Mouse (Mus musculus) Muller cell, postnatal 12 days (primary cell): Measurements from ENCODE around the gene Fam160b1.

Experiments
- DNase-seq: peaks from one replicate; pipeline ENCODE4 v3.0.0-alpha.2; 2015; ENCODE audit errors: inconsistent ontology term

Gene Fam160b1

GRCm38 (mm10) chr19:57425296-57425695, 64.8 kb downstream of the Fam160b1 start:
- DNase-seq = no peak

- DNase-seq = no peak
These were observed 66.4 kb downstream of the Fam160b1 start for GRCm38 (mm10) chr19:57426841-57427240.

- DNase-seq = no peak
These were observed 67.4 kb downstream of the Fam160b1 start for GRCm38 (mm10) chr19:57427756-57428438.

- no peak for DNase-seq
These were observed 68.2 kb downstream of the Fam160b1 start for GRCm38 (mm10) chr19:57428641-57429040.

GRCm38 (mm10) chr19:57429926-57430325, 69.4 kb downstream of the Fam160b1 start:
- no peak for DNase-seq

- DNase-seq = no peak
These were observed 71.0 kb downstream of the Fam160b1 start for GRCm38 (mm10) chr19:57431476-57431875.

- DNase-seq = no peak
These were observed 73.5 kb downstream of the Fam160b1 start for GRCm38 (mm10) chr19:57434024-57434423.

- no peak for DNase-seq
These were observed 76.1 kb downstream of the Fam160b1 start for GRCm38 (mm10) chr19:57436586-57437021.

- no peak for DNase-seq
These were observed 76.6 kb downstream of the Fam160b1 start for GRCm38 (mm10) chr19:57437042-57437441.
